In the genomic region with DNA sequence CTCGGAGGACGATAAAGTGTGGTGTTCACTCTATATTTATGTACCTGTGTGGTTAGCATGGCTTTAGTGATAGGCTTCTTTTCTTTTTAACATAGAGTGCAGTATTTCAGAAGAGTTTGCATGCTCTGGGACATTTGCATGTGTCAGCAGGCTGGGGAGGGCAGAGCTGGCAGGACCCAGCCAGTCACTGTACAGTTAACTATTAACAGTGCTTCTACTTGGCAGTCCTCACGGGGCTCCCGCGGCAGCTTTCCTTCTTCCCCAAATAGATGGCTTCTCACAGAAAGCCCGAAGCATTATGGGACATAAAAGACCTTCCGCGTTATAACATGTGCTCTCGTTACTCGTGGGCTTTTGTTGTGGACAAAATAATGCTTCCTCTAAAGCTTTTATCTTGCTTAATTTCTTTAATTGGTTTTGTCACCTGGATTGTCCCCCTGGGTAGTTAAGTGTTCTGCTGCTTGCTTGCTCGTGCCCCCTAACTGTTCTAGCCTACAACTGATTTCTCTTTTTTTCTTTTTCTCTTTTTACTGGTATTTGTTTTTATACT, we compare ENCODE assay signal across 11 mouse cellular contexts.
A peak's percentile ranks its signal among the peaks of the same experiment; 100 is the strongest.
DNase-seq lines count a peak whose midpoint lies in the region; ATAC-seq and TF ChIP-seq lines count a peak whose summit lies in the region.
"Had no signal": no experiment of that assay in that cellular context is flagged by ENCODE, and none has a peak within 500 bp of the region (broad histone marks: within the 10 kb centered on the region; RNA-seq: fewer than 3 reads in every experiment).

No protein-coding gene starts in this region.

- H3K27ac ChIP-seq in liver, embryonic 16.5 days (ENCODE audit: low read length): no peak overlapping the region
- H3K27ac ChIP-seq in liver, embryonic 11.5 days (ENCODE audit: low read depth, low read length): no peak overlapping the region
- no peak overlapping the region; the same call in 1 of the 2 replicates for H3K27ac ChIP-seq in layer of hippocampus, adult 2 months
- H3K27ac ChIP-seq: heart, embryonic 13.5 days; lung, embryonic 15.5 days had no signal

- DNase-seq in heart, adult 18-20 months: peak; percentile 35 to 47
- no peak for DNase-seq in heart, postnatal 36 days
- DNase-seq in liver, embryonic 11.5 days (ENCODE audit: low spot score): no peak
- peak; percentile 21 for DNase-seq in R1 (ENCODE audit: low read depth, low spot score)
- DNase-seq in kidney, postnatal 14 days: peak; percentile 59
- no peak for DNase-seq in layer of hippocampus, adult 2 months (ENCODE audit: low spot score in 2 of 2)
- no peak for DNase-seq in cerebellum, adult 11 months
- DNase-seq: cerebellum, adult 11-12 months had no signal

- no peak for TF ChIP-seq CTCF in layer of hippocampus, adult 2 months (conservative IDR thresholded peaks at IDR 0.05)

- H3K4me2 ChIP-seq in liver, embryonic 16.5 days (ENCODE audit: low read depth, low read length): no peak overlapping the region
- no peak overlapping the region for H3K4me2 ChIP-seq in liver, embryonic 11.5 days
- H3K4me2 ChIP-seq: heart, embryonic 13.5 days; lung, embryonic 15.5 days had no signal

- no peak overlapping the region for H3K9ac ChIP-seq in liver, embryonic 16.5 days (ENCODE audit: low read depth, low read length)
- no peak overlapping the region for H3K9ac ChIP-seq in liver, embryonic 11.5 days (ENCODE audit: low read depth, low read length)
- H3K9ac ChIP-seq: heart, embryonic 13.5 days; lung, embryonic 15.5 days had no signal

- peaks cover 15% of the 10 kb centered on the region for H3K36me3 ChIP-seq in liver, embryonic 16.5 days (ENCODE audit: control insufficient read depth, insufficient read depth)
- peaks cover 11% of the 10 kb centered on the region for H3K36me3 ChIP-seq in liver, embryonic 11.5 days (ENCODE audit: control insufficient read depth, insufficient read depth, low read length)

- H3K4me3 ChIP-seq in liver, embryonic 16.5 days (ENCODE audit: low read depth, low read length): no peak overlapping the region
- no peak overlapping the region for H3K4me3 ChIP-seq in liver, embryonic 11.5 days (ENCODE audit: low read depth, low read length)
- no peak overlapping the region for H3K4me3 ChIP-seq in layer of hippocampus, adult 2 months
- H3K4me3 ChIP-seq: heart, embryonic 13.5 days; lung, embryonic 15.5 days had no signal

- peak; percentile 27; the same call in 1 of the 2 replicates for ATAC-seq in liver, embryonic 16.5 days (ENCODE audit: low read depth)
- ATAC-seq in liver, embryonic 11.5 days (replicated peaks; ENCODE audit: low FRiP score): no peak

- WGBS in liver, embryonic 16.5 days (ENCODE audit: insufficient replicate concordance): 79% methylated on average over 11 of the region's 11 CpGs
- 78% methylated on average over 11 of the region's 11 CpGs for WGBS in liver, embryonic 11.5 days

- intact Hi-C loops in heart, postnatal 36 days (cut with DNase I): no loop called here

- H3K4me1 ChIP-seq in liver, embryonic 16.5 days (ENCODE audit: control insufficient read depth, low read depth, low read length): no peaks in the 10 kb centered on the region; the same call in none of the 2 replicates
- no peaks in the 10 kb centered on the region for H3K4me1 ChIP-seq in liver, embryonic 11.5 days (replicated peaks; ENCODE audit: control insufficient read depth, insufficient read depth, low read length)

- no peaks in the 10 kb centered on the region for H3K9me3 ChIP-seq in liver, embryonic 16.5 days (replicated peaks; ENCODE audit: control insufficient read depth, low read length)
- H3K9me3 ChIP-seq in liver, embryonic 11.5 days (ENCODE audit: control insufficient read depth, low read length): no peaks in the 10 kb centered on the region
- H3K9me3 ChIP-seq: heart, embryonic 13.5 days; lung, embryonic 15.5 days had no signal

- H3K27me3 ChIP-seq in liver, embryonic 16.5 days (ENCODE audit: control insufficient read depth, insufficient read depth, low read depth, low read length): no peaks in the 10 kb centered on the region
- H3K27me3 ChIP-seq in liver, embryonic 11.5 days (replicated peaks; ENCODE audit: control insufficient read depth, insufficient read depth, low read length): no peaks in the 10 kb centered on the region
- H3K27me3 ChIP-seq: heart, embryonic 13.5 days; lung, embryonic 15.5 days had no signal

Comparison
In these comparisons a context has a peak if more than half of its experiments do, and no peak if none do; other contexts are left out.
1. DNase-seq: peak in heart, adult 18-20 months (2 of 2), R1 (single experiment) and kidney, postnatal 14 days (single experiment); none in heart, postnatal 36 days (0 of 2), liver, embryonic 11.5 days (single experiment), layer of hippocampus, adult 2 months (0 of 2) and cerebellum, adult 11 months (single experiment).